Mouse (Mus musculus) B cell, adult 62 days (primary cell): ENCODE measurements around the gene Gm3448. TPM values are rescaled to one million over a fixed set of nuclear protein-coding genes. Genes with fewer than 3 reads are reported as not detected.

Experiments
- total RNA-seq: library from RNA; stranded (reverse); gene quantifications from 4 replicates; pipeline ENCODE4 v1.2.4, GENCODE M21; 2023

The Gm3448 gene
- 8.3 to 11.0 TPM (median 10.2 TPM) in 4 replicates for total RNA-seq

DNA sequence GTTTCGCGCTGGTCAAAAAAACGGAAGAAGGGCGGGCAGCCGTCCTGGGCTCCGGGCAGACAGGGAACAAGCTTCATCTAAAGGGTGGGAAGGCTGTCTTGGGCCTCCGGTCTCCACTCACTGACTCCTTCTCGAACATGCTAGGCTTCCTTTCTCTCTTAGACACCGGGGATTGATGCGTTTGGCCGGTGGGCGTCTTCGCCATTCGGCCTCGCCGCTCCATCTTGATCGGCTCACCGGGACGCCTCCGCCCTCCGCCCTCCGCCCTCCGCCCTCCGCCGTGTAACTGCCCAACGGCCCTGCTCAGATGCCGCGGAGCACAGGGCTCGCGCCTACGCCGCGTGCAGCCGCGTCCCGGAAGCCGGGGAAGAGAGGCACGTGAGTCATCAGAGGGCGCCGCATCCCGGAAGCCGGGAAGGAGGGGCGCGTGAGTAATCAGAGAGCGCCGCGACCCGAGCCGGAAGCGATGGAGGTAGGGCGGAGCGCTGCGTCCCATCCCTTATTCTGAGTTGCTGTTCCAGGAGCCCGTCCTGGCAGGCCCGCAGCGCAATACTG is at the start of gene Gm3448, which contains the start of the genes Ermard and Tcte3:
TSS of gene Gm3448 (minus strand) at position 363 of the 555 bp plus-strand sequence.
TSS of gene Ermard (plus strand) at position 34 of the 555 bp plus-strand sequence.
TSS of gene Tcte3 (minus strand) at position 314 of the 555 bp plus-strand sequence.

DNA sequence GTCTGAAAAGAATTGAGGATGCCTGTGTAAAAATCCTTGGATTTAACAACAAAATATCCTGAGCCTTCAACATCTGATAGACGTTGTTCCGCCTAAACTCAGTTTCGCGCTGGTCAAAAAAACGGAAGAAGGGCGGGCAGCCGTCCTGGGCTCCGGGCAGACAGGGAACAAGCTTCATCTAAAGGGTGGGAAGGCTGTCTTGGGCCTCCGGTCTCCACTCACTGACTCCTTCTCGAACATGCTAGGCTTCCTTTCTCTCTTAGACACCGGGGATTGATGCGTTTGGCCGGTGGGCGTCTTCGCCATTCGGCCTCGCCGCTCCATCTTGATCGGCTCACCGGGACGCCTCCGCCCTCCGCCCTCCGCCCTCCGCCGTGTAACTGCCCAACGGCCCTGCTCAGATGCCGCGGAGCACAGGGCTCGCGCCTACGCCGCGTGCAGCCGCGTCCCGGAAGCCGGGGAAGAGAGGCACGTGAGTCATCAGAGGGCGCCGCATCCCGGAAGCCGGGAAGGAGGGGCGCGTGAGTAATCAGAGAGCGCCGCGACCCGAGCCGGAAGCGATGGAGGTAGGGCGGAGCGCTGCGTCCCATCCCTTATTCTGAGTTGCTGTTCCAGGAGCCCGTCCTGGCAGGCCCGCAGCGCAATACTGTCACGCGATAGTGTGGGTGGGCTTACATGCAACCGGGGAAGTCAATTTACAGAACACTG is 31.5 kb downstream of the Gm3448 start, which contains the start of gene Gm3435:
TSS of gene Gm3435 (plus strand) at position 471 of the 708 bp plus-strand sequence.

DNA sequence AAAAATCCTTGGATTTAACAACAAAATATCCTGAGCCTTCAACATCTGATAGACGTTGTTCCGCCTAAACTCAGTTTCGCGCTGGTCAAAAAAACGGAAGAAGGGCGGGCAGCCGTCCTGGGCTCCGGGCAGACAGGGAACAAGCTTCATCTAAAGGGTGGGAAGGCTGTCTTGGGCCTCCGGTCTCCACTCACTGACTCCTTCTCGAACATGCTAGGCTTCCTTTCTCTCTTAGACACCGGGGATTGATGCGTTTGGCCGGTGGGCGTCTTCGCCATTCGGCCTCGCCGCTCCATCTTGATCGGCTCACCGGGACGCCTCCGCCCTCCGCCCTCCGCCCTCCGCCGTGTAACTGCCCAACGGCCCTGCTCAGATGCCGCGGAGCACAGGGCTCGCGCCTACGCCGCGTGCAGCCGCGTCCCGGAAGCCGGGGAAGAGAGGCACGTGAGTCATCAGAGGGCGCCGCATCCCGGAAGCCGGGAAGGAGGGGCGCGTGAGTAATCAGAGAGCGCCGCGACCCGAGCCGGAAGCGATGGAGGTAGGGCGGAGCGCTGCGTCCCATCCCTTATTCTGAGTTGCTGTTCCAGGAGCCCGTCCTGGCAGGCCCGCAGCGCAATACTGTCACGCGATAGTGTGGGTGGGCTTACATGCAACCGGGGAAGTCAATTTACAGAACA is 62.8 kb downstream of the Gm3448 start, which contains the start of the genes 9030025P20Rik and Gm3417:
TSS of gene 9030025P20Rik (plus strand) at position 107 of the 677 bp plus-strand sequence.
TSS of gene Gm3417 (minus strand) at position 429 of the 677 bp plus-strand sequence.

DNA sequence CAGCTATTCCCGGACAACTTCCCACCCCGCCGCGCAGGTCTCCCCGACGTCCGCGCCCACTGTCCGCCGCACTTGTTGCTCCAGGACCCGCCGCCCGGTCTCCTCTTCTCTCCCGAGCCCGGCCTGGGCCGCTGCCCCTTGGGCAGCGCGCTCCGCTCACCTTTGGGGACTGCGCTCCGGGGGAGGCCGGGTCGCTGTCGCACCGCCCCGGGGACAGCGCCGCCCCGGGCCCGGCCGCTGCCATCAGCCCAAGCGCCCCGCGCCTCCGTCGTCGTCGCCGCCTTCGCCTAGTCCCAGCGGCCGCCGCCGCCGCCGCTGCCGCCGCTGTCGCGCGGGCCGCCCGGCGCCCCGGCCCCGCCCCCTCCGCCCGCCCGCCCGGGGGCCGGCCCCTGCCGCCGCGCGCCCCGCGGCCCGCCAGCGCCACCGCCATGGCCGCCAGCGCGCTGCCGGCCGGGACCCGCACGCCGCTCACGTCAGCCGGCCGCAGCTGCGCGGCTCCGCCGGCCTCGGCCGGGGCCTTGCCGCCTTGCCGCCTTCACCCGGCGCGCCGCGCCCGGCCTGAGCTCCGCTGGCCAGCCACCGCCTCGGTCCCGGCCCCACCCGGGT is 80.3 kb downstream of the Gm3448 start, which contains the start of gene Phf10:
TSS of gene Phf10 (minus strand) at position 323 of the 606 bp plus-strand sequence.

Other genes with a start within 250 kb of the Gm3448 start
- not detected in 4 replicates for gene Wdr27, start 98.4 kb downstream of the Gm3448 start, total RNA-seq
- 20.8 to 23.4 TPM (median 21.8 TPM) in 4 replicates for gene 1600012H06Rik, start 98.4 kb downstream of the Gm3448 start, total RNA-seq
- 30.3 to 36.8 TPM (median 34.4 TPM) in 4 replicates for gene Phf10, start 80.3 kb downstream of the Gm3448 start, total RNA-seq
- 21.2 to 25.4 TPM (median 22.4 TPM) in 4 replicates for gene 9030025P20Rik, start 63.1 kb downstream of the Gm3448 start, total RNA-seq
- gene Gm3417, start 62.7 kb downstream of the Gm3448 start, total RNA-seq, result not detected in 4 replicates
- gene Gm3435, start 31.4 kb downstream of the Gm3448 start, total RNA-seq, result 4.4 to 8.4 TPM (median 6.1 TPM) in 4 replicates
- gene Ermard, start 329 bp downstream of the Gm3448 start, total RNA-seq, result 148 to 179 TPM (median 164 TPM) in 4 replicates
- 0.91 to 2.3 TPM (median 1.3 TPM) in 3 of 4 replicates, not detected in the other for gene Tcte3, start within 50 bp of the Gm3448 start, total RNA-seq